Mouse (Mus musculus) right cerebral cortex, postnatal 10 days (tissue): ENCODE results near the gene Depp1.
A peak's percentile ranks its signal among the peaks of the same experiment; 100 is the strongest.
"Not testable (repeated sequence)": the region's sequence is repeated elsewhere in the genome, so short reads cannot be mapped to it uniquely, and the experiment has no call there.

Experiments used
- DNase-seq, 2 experiments: peaks; one replicate each; pipeline ENCODE4 v3.0.0; 2021; ENCODE audit warnings: low spot score in 2 of 2

The Depp1 gene

GRCm38 (mm10) chr6:116650406-116650805 is at the start of gene Depp1:
Depp1 (plus strand) TSS chr6:116650609.
- no peak for DNase-seq

- DNase-seq = not testable (repeated sequence)
Measured at GRCm38 (mm10) chr6:116600969-116601368, 49.4 kb upstream of the Depp1 start.

GRCm38 (mm10) chr6:116607230-116607629 is 43.2 kb upstream of the Depp1 start:
- no peak for DNase-seq

- DNase-seq = no peak
Measured at GRCm38 (mm10) chr6:116615719-116616118, 34.7 kb upstream of the Depp1 start.

GRCm38 (mm10) chr6:116618073-116618472 is 32.3 kb upstream of the Depp1 start:
- no peak for DNase-seq

GRCm38 (mm10) chr6:116621318-116622023 is 28.9 kb upstream of the Depp1 start:
- no peak for DNase-seq

GRCm38 (mm10) chr6:116626417-116626816 is 24.0 kb upstream of the Depp1 start:
- DNase-seq = not testable (repeated sequence)

- DNase-seq = no peak
Measured at GRCm38 (mm10) chr6:116628095-116628494, 22.3 kb upstream of the Depp1 start.

GRCm38 (mm10) chr6:116628539-116629171 is 21.8 kb upstream of the Depp1 start, which contains the start of gene Zfp422:
Zfp422 (minus strand) TSS chr6:116628999.
- peak; percentile 79 to 84 for DNase-seq

- no peak for DNase-seq
Measured at GRCm38 (mm10) chr6:116629766-116630165, 20.6 kb upstream of the Depp1 start.

GRCm38 (mm10) chr6:116632129-116632528 is 18.3 kb upstream of the Depp1 start:
- DNase-seq = peak; percentile 69 to 78

- no peak for DNase-seq
Measured at GRCm38 (mm10) chr6:116633741-116634695, 16.4 kb upstream of the Depp1 start.

GRCm38 (mm10) chr6:116635251-116636180 is 14.9 kb upstream of the Depp1 start:
- DNase-seq = peak in 1 of 2 experiments; percentile 31

GRCm38 (mm10) chr6:116636581-116637235 is 13.7 kb upstream of the Depp1 start:
- no peak for DNase-seq

GRCm38 (mm10) chr6:116637496-116637895 is 12.9 kb upstream of the Depp1 start:
- DNase-seq = no peak

GRCm38 (mm10) chr6:116638871-116639270 is 11.5 kb upstream of the Depp1 start:
- DNase-seq = no peak

- DNase-seq = no peak
Measured at GRCm38 (mm10) chr6:116639663-116640062, 10.7 kb upstream of the Depp1 start.

- DNase-seq = peak in 1 of 2 experiments; percentile 37
Measured at GRCm38 (mm10) chr6:116642942-116643341, 7.5 kb upstream of the Depp1 start.

GRCm38 (mm10) chr6:116643881-116644280 is 6.5 kb upstream of the Depp1 start:
- no peak for DNase-seq

- no peak for DNase-seq
Measured at GRCm38 (mm10) chr6:116644335-116644734, 6.1 kb upstream of the Depp1 start.
